Mouse (Mus musculus) thymus, adult 2 months (tissue): Measurements from ENCODE around the gene C1ql2. TPM values are rescaled to one million over a fixed set of nuclear protein-coding genes. Genes with fewer than 3 reads are reported as not detected.

ENCODE experiments used
- DNase-seq: peaks from one replicate; pipeline ENCODE4 v3.0.0; 2021
- H3K27ac ChIP-seq: fragments of 200-500 bp; 2 replicates; pipeline ENCODE4 v1.5.1; 2012; ENCODE audit warnings: low read length, control low read depth; ENCODE audit not compliant: control insufficient read depth, insufficient read depth
- H3K27me3 ChIP-seq: fragments of 200-500 bp; 2 replicates; pipeline ENCODE4 v1.6.1; 2012; ENCODE audit warnings: mild to moderate bottlenecking, low read length, moderate library complexity, mixed read lengths; ENCODE audit not compliant: control insufficient read depth, insufficient read depth
- H3K36me3 ChIP-seq: fragments of 200-500 bp; 2 replicates; pipeline ENCODE4 v1.6.1; 2012; ENCODE audit warnings: mild to moderate bottlenecking, low read length, moderate library complexity; ENCODE audit not compliant: control insufficient read depth, insufficient read depth
- H3K4me1 ChIP-seq: fragments of 200-500 bp; replicated peaks from 2 replicates; pipeline ENCODE4 v1.6.1; 2012; ENCODE audit warnings: low read length; ENCODE audit not compliant: control insufficient read depth, insufficient read depth
- H3K4me3 ChIP-seq: fragments of 200-500 bp; 2 replicates; pipeline ENCODE4 v1.5.1; 2012; ENCODE audit warnings: mild to moderate bottlenecking, low read length, control low read depth, moderate library complexity; ENCODE audit not compliant: control insufficient read depth, insufficient read depth
- CTCF ChIP-seq: fragments of 200-500 bp; IDR thresholded peaks from 2 replicates; pipeline ENCODE4 v1.5.1; 2012; ENCODE audit warnings: mild to moderate bottlenecking, control low read depth, low read length, moderate library complexity, borderline replicate concordance; ENCODE audit not compliant: control insufficient read depth, poor library complexity, insufficient read depth; ENCODE audit errors: extremely low read depth
- POLR2A ChIP-seq: fragments of 200-500 bp; IDR thresholded peaks from 2 replicates; pipeline ENCODE4 v1.6.1; 2012; ENCODE audit warnings: mild to moderate bottlenecking, low read length, control low read depth, moderate library complexity; ENCODE audit not compliant: control insufficient read depth, poor library complexity, insufficient read depth; ENCODE audit errors: extremely low read depth
- WGBS: fragments of 180-500 bp; shearing (Covaris S2); methylation state at CpG from one replicate; pipeline ENCODE4 v1.1.7; 2018; 5-methylcytosine and 5-hydroxymethylcytosine counted together
- polyA plus RNA-seq: library from polyadenylated mRNA; depleted of rRNA; stranded (reverse); fragments of >200 nt; gene quantifications from 2 replicates; pipeline ENCODE4 v1.2.3, GENCODE M21; 2012; rRNA removed

The C1ql2 gene
- polyA plus RNA-seq, 1 experiment = 0.11 TPM

- no peak for TF ChIP-seq POLR2A
- no peak for TF ChIP-seq CTCF
- Histone ChIP-seq H3K27ac (no peak overlapping the region), H3K27me3 (no peaks in the 10 kb centered on the region), H3K4me3 (no peak overlapping the region), H3K4me1 (no peaks in the 10 kb centered on the region), H3K36me3 (no peaks in the 10 kb centered on the region)
- WGBS = 93% methylated on average over 7 of the region's 7 CpGs
- no peak for DNase-seq
Observed at GRCm38 (mm10) chr1:120374131-120374530, 33.7 kb downstream of the C1ql2 start.

GRCm38 (mm10) chr1:120374832-120375231 is 34.5 kb downstream of the C1ql2 start:
- DNase-seq = no peak
- Histone ChIP-seq H3K27ac (no peak overlapping the region), H3K27me3 (no peaks in the 10 kb centered on the region), H3K4me3 (no peak overlapping the region), H3K4me1 (no peaks in the 10 kb centered on the region), H3K36me3 (no peaks in the 10 kb centered on the region)
- no peak for TF ChIP-seq POLR2A
- no peak for TF ChIP-seq CTCF
- 89% methylated on average over 2 of the region's 2 CpGs for WGBS

DNA sequence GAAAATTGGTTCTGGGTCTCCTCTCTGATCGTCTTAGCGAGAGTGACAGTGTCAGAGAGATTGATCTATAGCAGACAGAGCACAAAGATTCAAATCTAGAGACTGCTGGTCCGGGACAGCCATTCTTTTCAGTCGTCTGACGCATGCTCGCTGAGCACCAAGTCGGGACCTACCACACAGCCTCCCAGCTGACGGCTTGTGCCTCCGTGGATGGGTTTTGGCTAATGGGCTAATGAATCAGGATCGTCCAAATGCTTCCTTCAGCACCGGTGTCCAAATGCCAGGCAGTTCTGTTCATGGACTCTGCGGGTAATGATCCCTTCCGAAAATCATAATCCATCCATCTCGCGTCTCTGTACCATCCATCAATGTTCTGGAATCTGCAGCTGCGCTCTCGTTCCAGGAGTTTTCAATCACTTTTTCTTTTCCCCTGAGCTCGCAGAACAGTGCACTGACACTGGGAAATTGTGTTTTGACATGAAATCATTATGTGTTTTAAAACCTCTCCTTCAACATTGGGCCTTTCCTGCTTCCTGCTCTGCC is 44.7 kb downstream of the C1ql2 start:
- H3K36me3 ChIP-seq = no peaks in the 10 kb centered on the region
- WGBS = 90% methylated on average over 18 of the region's 18 CpGs
- no peaks in the 10 kb centered on the region for H3K4me1 ChIP-seq
- no peak overlapping the region for H3K27ac ChIP-seq
- TF ChIP-seq POLR2A (no peak), CTCF (no peak)
- no peak for DNase-seq
- no peak overlapping the region for H3K4me3 ChIP-seq
- no peaks in the 10 kb centered on the region for H3K27me3 ChIP-seq

GRCm38 (mm10) chr1:120389734-120390133 is 49.4 kb downstream of the C1ql2 start:
- WGBS = 19% methylated on average over 6 of the region's 6 CpGs
- TF ChIP-seq CTCF (no peak), POLR2A (no peak)
- Histone ChIP-seq H3K27ac (no peak overlapping the region), H3K4me3 (no peak overlapping the region), H3K4me1 (no peaks in the 10 kb centered on the region), H3K36me3 (no peaks in the 10 kb centered on the region), H3K27me3 (no peaks in the 10 kb centered on the region)
- no peak for DNase-seq

DNA sequence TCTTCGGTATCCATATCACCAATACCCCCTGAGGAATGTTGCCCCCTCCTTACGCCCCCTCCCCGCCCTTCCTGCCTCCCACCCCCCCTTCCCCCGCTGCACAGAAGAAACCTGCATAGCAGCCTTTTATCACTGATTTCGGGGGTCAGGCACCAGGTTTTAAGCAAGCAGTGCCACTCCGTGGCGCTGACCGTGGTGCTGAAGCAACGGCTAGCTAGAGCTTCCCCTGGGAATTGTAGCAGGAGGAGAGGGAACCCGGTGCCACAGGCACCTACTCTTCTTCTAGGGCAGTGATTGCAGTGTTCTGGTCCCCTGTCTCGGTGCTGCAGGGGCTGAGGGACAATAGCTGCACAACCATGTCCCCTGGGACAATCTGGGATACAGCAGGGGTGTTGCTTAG is 50.0 kb downstream of the C1ql2 start:
- Histone ChIP-seq H3K4me1 (no peaks in the 10 kb centered on the region), H3K27me3 (no peaks in the 10 kb centered on the region), H3K27ac (no peak overlapping the region), H3K36me3 (no peaks in the 10 kb centered on the region), H3K4me3 (no peak overlapping the region)
- TF ChIP-seq CTCF = no peak
- TF ChIP-seq POLR2A = no peak
- WGBS = 5% methylated on average over 11 of the region's 11 CpGs
- DNase-seq = no peak

Other genes starting within 250 kb of the C1ql2 start
- gene Dbi, start 219.5 kb upstream of the C1ql2 start, polyA plus RNA-seq = 210 and 247 TPM in 2 replicates
- gene 3110009E18Rik, start 219.4 kb upstream of the C1ql2 start, polyA plus RNA-seq = 4.4 and 5.5 TPM in 2 replicates
- gene Steap3, start 67.9 kb upstream of the C1ql2 start, polyA plus RNA-seq = 19.4 and 24.2 TPM in 2 replicates
- gene Marco, start 164.4 kb downstream of the C1ql2 start, polyA plus RNA-seq = 0.36 and 2.1 TPM in 2 replicates